Mouse (Mus musculus) ES-E14 (cell line): ENCODE data around the gene Ccdc40. TPM values are rescaled to one million over a fixed set of nuclear protein-coding genes. Genes with fewer than 3 reads are reported as not detected.

Experiments
- DNase-seq: peaks from one replicate; pipeline ENCODE4 v3.0.0-alpha.2; 2013; ENCODE audit warnings: low read depth, low spot score
- H3K27ac ChIP-seq: 2 replicates; pipeline ENCODE4 v1.5.1; 2012; ENCODE audit warnings: low read depth, mild to moderate bottlenecking, low read length, moderate library complexity, mixed read lengths; ENCODE audit not compliant: poor library complexity, insufficient read depth, severe bottlenecking
- H3K36me3 ChIP-seq: 2 replicates; pipeline ENCODE4 v1.6.1; 2012; ENCODE audit warnings: mild to moderate bottlenecking, low read length, moderate library complexity, mixed read lengths; ENCODE audit not compliant: control insufficient read depth, poor library complexity, insufficient read depth, severe bottlenecking
- H3K4me1 ChIP-seq, 2 experiments: fragments of 150-350 bp in 1 of 2; sonication (generic) in 1 of 2; 2 replicates each; pipeline ENCODE4 v1.6.1; 2012; ENCODE audit warnings: low read length in 2 of 2, mild to moderate bottlenecking in 1 of 2, mixed read lengths in 1 of 2; ENCODE audit not compliant: control insufficient read depth in 2 of 2, insufficient read depth in 2 of 2, poor library complexity in 1 of 2
- H3K4me3 ChIP-seq, 2 experiments: fragments of 150-350 bp in 1 of 2; sonication (generic) in 1 of 2; 2 replicates each; pipeline ENCODE4 v1.5.1; 2012; ENCODE audit warnings: low read length in 2 of 2, low read depth in 1 of 2, mild to moderate bottlenecking in 1 of 2, mixed read lengths in 1 of 2; ENCODE audit not compliant: insufficient read depth in 1 of 2, poor library complexity in 1 of 2, severe bottlenecking in 1 of 2
- H3K9ac ChIP-seq: 2 replicates; pipeline ENCODE4 v1.6.1; 2012; ENCODE audit warnings: low read depth, mild to moderate bottlenecking, low read length, mixed read lengths; ENCODE audit not compliant: poor library complexity, insufficient read depth, severe bottlenecking
- H3K9me3 ChIP-seq: fragments of 150-350 bp; sonication (generic); 2 replicates; pipeline ENCODE4 v1.6.1; 2012; ENCODE audit warnings: low read depth, mild to moderate bottlenecking, low read length; ENCODE audit not compliant: control insufficient read depth, insufficient read depth
- CHD2 ChIP-seq: IDR thresholded peaks from 2 replicates; pipeline ENCODE4 v1.6.1; 2014; ENCODE audit warnings: mild to moderate bottlenecking, low read depth, low read length, inconsistent platforms
- HCFC1 ChIP-seq: IDR thresholded peaks from 2 replicates; pipeline ENCODE4 v1.6.1; 2012; ENCODE audit warnings: low read length, inconsistent platforms, borderline replicate concordance; ENCODE audit not compliant: insufficient read depth
- MAFK ChIP-seq: IDR thresholded peaks from 2 replicates; pipeline ENCODE4 v1.6.1; 2014; ENCODE audit warnings: mild to moderate bottlenecking, low read depth, low read length, inconsistent platforms; ENCODE audit not compliant: insufficient read depth
- ZC3H11A ChIP-seq: IDR thresholded peaks from 2 replicates; pipeline ENCODE4 v1.6.1; 2012; ENCODE audit warnings: low read depth, mild to moderate bottlenecking, inconsistent platforms, low read length, borderline replicate concordance
- ZNF384 ChIP-seq: IDR thresholded peaks from 2 replicates; pipeline ENCODE4 v1.6.1; 2012; ENCODE audit warnings: low read depth, low read length, inconsistent platforms
- in situ Hi-C, 2 experiments: fragments of 600-800 bp; cut with MboI; formaldehyde crosslinking; loops; one replicate each; pipeline ENCODE4 v1.15.1; 2025; ENCODE audit warnings: low sequenced_read_pairs in 2 of 2, inconsistent platforms in 1 of 2; ENCODE audit not compliant: unreplicated experiment in 2 of 2
- total RNA-seq: library from RNA; depleted of rRNA; stranded (reverse); fragments of 300-350 nt; gene quantifications from 2 replicates; pipeline ENCODE4 v1.2.3, GENCODE M21; 2012

The Ccdc40 gene
- total RNA-seq, 1 experiment: 6.2 TPM

- Histone ChIP-seq H3K36me3 (no peaks in the 10 kb centered on the region), H3K27ac (no peak overlapping the region), H3K9ac (no peak overlapping the region), H3K4me3 (no peak overlapping the region), H3K9me3 (no peaks in the 10 kb centered on the region), H3K4me1 (peaks cover 10 to 26% of the 10 kb centered on the region in 2 experiments)
- in situ Hi-C loops: no loop called here
- no peak for DNase-seq
- no peak for TF ChIP-seq ZC3H11A
- TF ChIP-seq HCFC1: no peak
- no peak for TF ChIP-seq ZNF384
- no peak for TF ChIP-seq MAFK
- TF ChIP-seq CHD2: no peak
Measured at GRCm38 (mm10) chr11:119186381-119186780, 42.0 kb upstream of the Ccdc40 start.

- no peak for TF ChIP-seq ZC3H11A
- no peak for TF ChIP-seq ZNF384
- Histone ChIP-seq H3K36me3 (no peaks in the 10 kb centered on the region), H3K9ac (no peak overlapping the region), H3K4me3 (no peak overlapping the region), H3K9me3 (no peaks in the 10 kb centered on the region), H3K27ac (no peak overlapping the region), H3K4me1 (peaks cover 10 to 26% of the 10 kb centered on the region in 2 experiments)
- DNase-seq: peak; percentile 51
- in situ Hi-C loops: no loop called here
Measured at GRCm38 (mm10) chr11:119186989-119187799, 41.2 kb upstream of the Ccdc40 start.

- H3K4me1 ChIP-seq: peaks cover 10 to 29% of the 10 kb centered on the region in 2 experiments
- TF ChIP-seq CHD2: no peak
- no peak for TF ChIP-seq ZC3H11A
- TF ChIP-seq ZNF384: no peak
- TF ChIP-seq HCFC1: no peak
- TF ChIP-seq MAFK: no peak
- no peak for DNase-seq
- no peaks in the 10 kb centered on the region for H3K9me3 ChIP-seq
- no peaks in the 10 kb centered on the region for H3K36me3 ChIP-seq
- in situ Hi-C loops: no loop called here
- H3K4me3 ChIP-seq: no peak overlapping the region
- H3K9ac ChIP-seq: no peak overlapping the region
- H3K27ac ChIP-seq: no peak overlapping the region
Measured at GRCm38 (mm10) chr11:119187800-119188197, 40.6 kb upstream of the Ccdc40 start.

- Histone ChIP-seq H3K4me3 (no peak overlapping the region), H3K9ac (no peak overlapping the region), H3K9me3 (no peaks in the 10 kb centered on the region), H3K4me1 (peaks cover 10 to 26% of the 10 kb centered on the region in 2 experiments), H3K27ac (no peak overlapping the region), H3K36me3 (no peaks in the 10 kb centered on the region)
- in situ Hi-C loops: no loop called here
- no peak for DNase-seq
- TF ChIP-seq ZC3H11A (no peak), CHD2 (no peak), HCFC1 (no peak)
Measured at GRCm38 (mm10) chr11:119188389-119188788, 40.0 kb upstream of the Ccdc40 start.
